24 mouse cellular contexts compared by ENCODE assay signal in genomic region chr1:180729231-180729630, GRCm38 (mm10). TPM values are rescaled to one million over a fixed set of nuclear protein-coding genes. Genes with fewer than 3 reads are reported as not detected.
DNase-seq lines count a peak whose midpoint lies in the region; ATAC-seq and TF ChIP-seq lines count a peak whose summit lies in the region.
"Had no signal": no experiment of that assay in that cellular context is flagged by ENCODE, and none has a peak within 500 bp of the region (broad histone marks: within the 10 kb centered on the region; RNA-seq: fewer than 3 reads in every experiment).

No protein-coding gene starts in this region.

- DNase-seq in midbrain, embryonic 11.5 days (ENCODE audit: low spot score, missing footprints), result peak; percentile 62
- no peak for DNase-seq in thymus, postnatal 25 days
- DNase-seq in adrenal gland, postnatal 14 days, result no peak
- DNase-seq: adrenal gland, adult 8-10 months; cerebellum, adult 11 months; cerebellum, adult 8-10 months; cerebellum, postnatal 14 days; embryo, embryonic 11 days; heart, adult 2 months had no signal

- no peak overlapping the region for H3K4me3 ChIP-seq in intestine, postnatal 0 days (ENCODE audit: low read depth, low read length)
- no peak overlapping the region for H3K4me3 ChIP-seq in intestine, embryonic 16.5 days (ENCODE audit: low read length)
- H3K4me3 ChIP-seq in midbrain, embryonic 11.5 days (ENCODE audit: low read depth, low read length), result no peak overlapping the region
- no peak overlapping the region for H3K4me3 ChIP-seq in midbrain, embryonic 15.5 days
- no peak overlapping the region for H3K4me3 ChIP-seq in liver, embryonic 16.5 days (ENCODE audit: low read depth, low read length)
- H3K4me3 ChIP-seq: embryonic facial prominence, embryonic 15.5 days; erythroblast, embryonic 14.5 days; forebrain, embryonic 10.5 days; forebrain, embryonic 15.5 days; heart, adult 2 months; heart, embryonic 12.5 days; hindbrain, embryonic 15.5 days had no signal

- peaks cover under 1% of the 10 kb centered on the region for H3K36me3 ChIP-seq in intestine, postnatal 0 days (ENCODE audit: control insufficient read depth, insufficient read depth)
- H3K36me3 ChIP-seq in intestine, embryonic 16.5 days (ENCODE audit: control insufficient read depth, insufficient read depth, low read length), result peaks cover under 1% of the 10 kb centered on the region; the same call in 1 of the 2 replicates
- no peaks in the 10 kb centered on the region for H3K36me3 ChIP-seq in midbrain, embryonic 11.5 days (ENCODE audit: control insufficient read depth, insufficient read depth, low read length)
- H3K36me3 ChIP-seq in midbrain, embryonic 15.5 days (replicated peaks), result peaks cover 1% of the 10 kb centered on the region; the same call in 1 of the 2 replicates
- H3K36me3 ChIP-seq in liver, embryonic 16.5 days (ENCODE audit: control insufficient read depth, insufficient read depth), result peaks cover 1% of the 10 kb centered on the region; the same call in 1 of the 2 replicates

- no peak for ATAC-seq in intestine, postnatal 0 days
- no peak for ATAC-seq in intestine, embryonic 16.5 days
- ATAC-seq in midbrain, embryonic 11.5 days (ENCODE audit: low FRiP score), result no peak
- no peak for ATAC-seq in midbrain, embryonic 15.5 days (replicated peaks)
- no peak for ATAC-seq in liver, embryonic 16.5 days (ENCODE audit: low read depth)
- ATAC-seq: forebrain, embryonic 15.5 days had no signal

- no peak overlapping the region for H3K9ac ChIP-seq in intestine, postnatal 0 days (ENCODE audit: low read depth, low read length)
- no peak overlapping the region for H3K9ac ChIP-seq in intestine, embryonic 16.5 days (ENCODE audit: low read depth, low read length)
- no peak overlapping the region for H3K9ac ChIP-seq in midbrain, embryonic 11.5 days (ENCODE audit: low read length)
- no peak overlapping the region for H3K9ac ChIP-seq in midbrain, embryonic 15.5 days
- H3K9ac ChIP-seq in liver, embryonic 16.5 days (ENCODE audit: low read depth, low read length), result no peak overlapping the region
- H3K9ac ChIP-seq: embryonic facial prominence, embryonic 15.5 days; forebrain, embryonic 15.5 days; heart, embryonic 12.5 days; hindbrain, embryonic 15.5 days had no signal

- H3K27ac ChIP-seq in intestine, postnatal 0 days (ENCODE audit: low read depth, low read length), result no peak overlapping the region
- H3K27ac ChIP-seq in intestine, embryonic 16.5 days (ENCODE audit: low read length), result no peak overlapping the region
- H3K27ac ChIP-seq in midbrain, embryonic 11.5 days (ENCODE audit: low read depth, low read length), result no peak overlapping the region
- H3K27ac ChIP-seq in midbrain, embryonic 15.5 days, result no peak overlapping the region
- peak overlapping the region; percentile 12; the same call in 1 of the 2 replicates for H3K27ac ChIP-seq in liver, embryonic 16.5 days (ENCODE audit: low read length)
- H3K27ac ChIP-seq: embryonic facial prominence, embryonic 15.5 days; forebrain, embryonic 10.5 days; forebrain, embryonic 15.5 days; heart, adult 2 months; hindbrain, embryonic 15.5 days had no signal

- H3K27me3 ChIP-seq in intestine, postnatal 0 days (replicated peaks; ENCODE audit: control insufficient read depth, insufficient read depth, low read length), result no peaks in the 10 kb centered on the region
- H3K27me3 ChIP-seq in intestine, embryonic 16.5 days (replicated peaks; ENCODE audit: control insufficient read depth, insufficient read depth, low read length), result no peaks in the 10 kb centered on the region
- H3K27me3 ChIP-seq in midbrain, embryonic 11.5 days (ENCODE audit: control insufficient read depth, insufficient read depth, low read length), result no peaks in the 10 kb centered on the region
- no peaks in the 10 kb centered on the region for H3K27me3 ChIP-seq in midbrain, embryonic 15.5 days (replicated peaks)
- H3K27me3 ChIP-seq in liver, embryonic 16.5 days (ENCODE audit: control insufficient read depth, insufficient read depth, low read depth, low read length), result no peaks in the 10 kb centered on the region
- H3K27me3 ChIP-seq: embryonic facial prominence, embryonic 15.5 days; forebrain, embryonic 15.5 days; heart, embryonic 12.5 days; hindbrain, embryonic 15.5 days had no signal

- WGBS in intestine, postnatal 0 days, result 85% methylated on average over 3 of the region's 3 CpGs
- 95% methylated on average over 3 of the region's 3 CpGs for WGBS in intestine, embryonic 16.5 days
- WGBS in midbrain, embryonic 11.5 days, result 93% methylated on average over 3 of the region's 3 CpGs
- 92% methylated on average over 3 of the region's 3 CpGs for WGBS in midbrain, embryonic 15.5 days
- 80% methylated on average over 3 of the region's 3 CpGs for WGBS in liver, embryonic 16.5 days (ENCODE audit: insufficient replicate concordance)

- 0 out of 2 replicates have a peak overlapping the region, but pooled peaks have one; percentile 21 for H3K4me2 ChIP-seq in intestine, postnatal 0 days (replicated peaks; ENCODE audit: low read depth)
- H3K4me2 ChIP-seq in intestine, embryonic 16.5 days (ENCODE audit: low read depth, low read length), result no peak overlapping the region
- no peak overlapping the region for H3K4me2 ChIP-seq in midbrain, embryonic 11.5 days
- no peak overlapping the region for H3K4me2 ChIP-seq in midbrain, embryonic 15.5 days
- peak overlapping the region; percentile 18; the same call in 1 of the 2 replicates for H3K4me2 ChIP-seq in liver, embryonic 16.5 days (ENCODE audit: low read depth, low read length)
- H3K4me2 ChIP-seq: embryonic facial prominence, embryonic 15.5 days; forebrain, embryonic 15.5 days; heart, embryonic 12.5 days; hindbrain, embryonic 15.5 days had no signal

- TF ChIP-seq CTCF in intestine, postnatal 0 days (IDR thresholded peaks at IDR 0.05; ENCODE audit: low read depth), result no peak

- no peaks in the 10 kb centered on the region for H3K9me3 ChIP-seq in intestine, postnatal 0 days (ENCODE audit: control insufficient read depth)
- no peaks in the 10 kb centered on the region for H3K9me3 ChIP-seq in intestine, embryonic 16.5 days (ENCODE audit: control insufficient read depth, low read length)
- H3K9me3 ChIP-seq in midbrain, embryonic 11.5 days (ENCODE audit: control insufficient read depth, low read length), result no peaks in the 10 kb centered on the region
- no peaks in the 10 kb centered on the region for H3K9me3 ChIP-seq in midbrain, embryonic 15.5 days
- no peaks in the 10 kb centered on the region for H3K9me3 ChIP-seq in liver, embryonic 16.5 days (replicated peaks; ENCODE audit: control insufficient read depth, low read length)
- H3K9me3 ChIP-seq: embryonic facial prominence, embryonic 15.5 days; forebrain, embryonic 10.5 days; forebrain, embryonic 15.5 days; heart, embryonic 12.5 days; hindbrain, embryonic 15.5 days had no signal

- no peaks in the 10 kb centered on the region; the same call in 1 of the 2 replicates for H3K4me1 ChIP-seq in intestine, postnatal 0 days (replicated peaks; ENCODE audit: control insufficient read depth, insufficient read depth, low read length)
- peaks cover 16% of the 10 kb centered on the region for H3K4me1 ChIP-seq in intestine, embryonic 16.5 days (ENCODE audit: control insufficient read depth, insufficient read depth, low read length)
- H3K4me1 ChIP-seq in midbrain, embryonic 11.5 days (ENCODE audit: control insufficient read depth, insufficient read depth, low read length), result peaks cover 16% of the 10 kb centered on the region
- H3K4me1 ChIP-seq in midbrain, embryonic 15.5 days, result peaks cover 40% of the 10 kb centered on the region
- H3K4me1 ChIP-seq in liver, embryonic 16.5 days (ENCODE audit: control insufficient read depth, low read depth, low read length), result peaks cover 35% of the 10 kb centered on the region

RNA-seq across cellular contexts. Expression of gene Acbd3, which starts 3.4 kb away (rescaled TPM):
- polyA plus RNA-seq in intestine, postnatal 0 days (2015; fragmentation: Nextera tagmentation; extraction: Ambion mirVana), result 16.9 and 18.4 TPM in 2 replicates
- polyA plus RNA-seq in intestine, embryonic 16.5 days (2015; fragmentation: Nextera tagmentation; extraction: Ambion mirVana), result 17.1 and 17.5 TPM in 2 replicates
- polyA plus RNA-seq in midbrain, embryonic 11.5 days (2014; fragmentation: Nextera tagmentation; extraction: Ambion mirVana), result 20.8 and 21.6 TPM in 2 replicates
- 23.9 and 25.8 TPM in 2 replicates for polyA plus RNA-seq in midbrain, embryonic 15.5 days (2015; fragmentation: Nextera tagmentation; extraction: Ambion mirVana)
- polyA plus RNA-seq in liver, embryonic 16.5 days (2015; fragmentation: Nextera tagmentation; extraction: Ambion mirVana), result 8.1 and 8.4 TPM in 2 replicates
- total RNA-seq in adrenal gland, postnatal 14 days (2021), result 41.8 and 43.0 TPM in 2 replicates

RNA-seq across cellular contexts. Expression of gene Mixl1, which starts 32.4 kb away (rescaled TPM):
- not detected in 2 replicates for polyA plus RNA-seq in intestine, postnatal 0 days (2015; fragmentation: Nextera tagmentation; extraction: Ambion mirVana)
- 0.05 and 0.10 TPM in 2 replicates for polyA plus RNA-seq in intestine, embryonic 16.5 days (2015; fragmentation: Nextera tagmentation; extraction: Ambion mirVana)
- 0.08 TPM in 1 of 2 replicates, not detected in the other for polyA plus RNA-seq in midbrain, embryonic 11.5 days (2014; fragmentation: Nextera tagmentation; extraction: Ambion mirVana)
- polyA plus RNA-seq in midbrain, embryonic 15.5 days (2015; fragmentation: Nextera tagmentation; extraction: Ambion mirVana), result 0.28 and 0.35 TPM in 2 replicates
- 0.18 and 0.27 TPM in 2 replicates for polyA plus RNA-seq in liver, embryonic 16.5 days (2015; fragmentation: Nextera tagmentation; extraction: Ambion mirVana)
- not detected in 2 replicates for total RNA-seq in adrenal gland, postnatal 14 days (2021)
- total RNA-seq: adrenal gland, adult 8-10 months; common myeloid progenitor, adult 5-6 weeks; gastrocnemius, adult 8-10 months; heart, adult 2 months; heart, postnatal 25 days had no signal
- polyA plus RNA-seq: erythroblast, embryonic 14.5 days; gonadal fat pad, adult 2 months; heart, adult 2 months; heart, embryonic 12.5 days; hindbrain, embryonic 11.5 days; hindbrain, embryonic 15.5 days had no signal

Comparison
In these comparisons a context has a peak if more than half of its experiments do, and no peak if none do; other contexts are left out.
1. H3K4me2 ChIP-seq: peak in intestine, postnatal 0 days (single experiment) and liver, embryonic 16.5 days (single experiment); none in intestine, embryonic 16.5 days (single experiment), midbrain, embryonic 11.5 days (single experiment) and midbrain, embryonic 15.5 days (single experiment).